Mouse (Mus musculus): ENCODE measurements at regions not wholly inside any gene's neighbourhood (a gene's known extent, or its start where the extent isn't known, plus 50 kb on each side); places are given as distances from the start of the nearest gene placed in this dataset.

- DNase-seq (ENCODE audit: low spot score in 2 of 2): no peak
These were observed 272.6 kb downstream of the Rwdd3 start for GRCm38 (mm10) chr3:120898931-120899330.

GRCm38 (mm10) chr3:120898258-120898657 is 273.2 kb downstream of the Rwdd3 start:
- DNase-seq (ENCODE audit: low spot score in 2 of 2): peak; percentile 51 to 74

- DNase-seq (ENCODE audit: low spot score in 2 of 2): peak in 1 of 2 experiments; percentile 11
These were observed 273.7 kb downstream of the Rwdd3 start for GRCm38 (mm10) chr3:120897758-120898157.

GRCm38 (mm10) chr3:120897221-120897620 is 274.3 kb downstream of the Rwdd3 start:
- DNase-seq (ENCODE audit: low spot score in 2 of 2): peak; percentile 56 to 81

- peak; percentile 63 to 84 for DNase-seq (ENCODE audit: low spot score in 2 of 2)
These were observed 285.2 kb downstream of the Rwdd3 start for GRCm38 (mm10) chr3:120886063-120886841.

GRCm38 (mm10) chr3:120885401-120885800 is 286.1 kb downstream of the Rwdd3 start:
- no peak for DNase-seq (ENCODE audit: low spot score in 2 of 2)

GRCm38 (mm10) chr3:120884189-120884588 is 287.3 kb downstream of the Rwdd3 start:
- DNase-seq (ENCODE audit: low spot score in 2 of 2): peak in 1 of 2 experiments; percentile 18

GRCm38 (mm10) chr3:120883650-120884049 is 287.8 kb downstream of the Rwdd3 start:
- DNase-seq (ENCODE audit: low spot score in 2 of 2): peak in 1 of 2 experiments; percentile 11

- DNase-seq (ENCODE audit: low spot score in 2 of 2): no peak
These were observed 292.1 kb downstream of the Rwdd3 start for GRCm38 (mm10) chr3:120879409-120879808.

GRCm38 (mm10) chr3:120875740-120876139 is 295.8 kb downstream of the Rwdd3 start:
- no peak for DNase-seq (ENCODE audit: low spot score in 2 of 2)

GRCm38 (mm10) chr3:120865036-120865435 is 306.5 kb downstream of the Rwdd3 start:
- peak in 1 of 2 experiments; percentile 54 for DNase-seq (ENCODE audit: low spot score in 2 of 2)

- no peak for DNase-seq (ENCODE audit: low spot score in 2 of 2)
These were observed 309.9 kb downstream of the Rwdd3 start for GRCm38 (mm10) chr3:120861641-120862040.

- peak in 1 of 2 experiments; percentile 32 for DNase-seq (ENCODE audit: low spot score in 2 of 2)
These were observed 313.2 kb downstream of the Rwdd3 start for GRCm38 (mm10) chr3:120858281-120858680.

- no peak for DNase-seq (ENCODE audit: low spot score in 2 of 2)
These were observed 317.2 kb downstream of the Rwdd3 start for GRCm38 (mm10) chr3:120854322-120854721.

- DNase-seq (ENCODE audit: low spot score in 2 of 2): no peak
These were observed 327.9 kb downstream of the Rwdd3 start for GRCm38 (mm10) chr3:120843623-120844022.

GRCm38 (mm10) chr3:120823536-120823935 is 348.0 kb downstream of the Rwdd3 start:
- no peak for DNase-seq (ENCODE audit: low spot score in 2 of 2)

- DNase-seq (ENCODE audit: low spot score in 2 of 2): no peak
These were observed 359.6 kb downstream of the Rwdd3 start for GRCm38 (mm10) chr3:120811901-120812300.

- no peak for DNase-seq (ENCODE audit: low spot score in 2 of 2)
These were observed 361.0 kb downstream of the Rwdd3 start for GRCm38 (mm10) chr3:120810527-120810926.

GRCm38 (mm10) chr3:120810048-120810447 is 361.4 kb downstream of the Rwdd3 start:
- DNase-seq (ENCODE audit: low spot score in 2 of 2): no peak

- peak; percentile 74 to 92 for DNase-seq (ENCODE audit: low spot score in 2 of 2)
These were observed 384.8 kb downstream of the Rwdd3 start for GRCm38 (mm10) chr3:120786659-120787058.

- no peak for DNase-seq (ENCODE audit: low spot score in 2 of 2)
These were observed 390.0 kb downstream of the Rwdd3 start for GRCm38 (mm10) chr3:120781486-120781885.

- no peak for DNase-seq (ENCODE audit: low spot score in 2 of 2)
These were observed 392.4 kb downstream of the Rwdd3 start for GRCm38 (mm10) chr3:120779091-120779490.

- no peak for DNase-seq (ENCODE audit: low spot score in 2 of 2)
These were observed 396.5 kb downstream of the Rwdd3 start for GRCm38 (mm10) chr3:120774951-120775350.

Measured in layer of hippocampus, adult 18-20 months (tissue).